Mouse (Mus musculus) neutrophil, adult 59 days (primary cell): Measurements from ENCODE around the gene Col5a1. TPM values are rescaled to one million over a fixed set of nuclear protein-coding genes. Genes with fewer than 3 reads are reported as not detected.

Source experiments
- total RNA-seq, 2 experiments: library from RNA; stranded (reverse); gene quantifications; 1 replicate in 1 of 2; 2 replicates in 1 of 2; pipeline ENCODE4 v1.2.4; 2023

The Col5a1 gene
- total RNA-seq: 1 to 10 TPM; 1.2 to 2.8 TPM

DNA sequence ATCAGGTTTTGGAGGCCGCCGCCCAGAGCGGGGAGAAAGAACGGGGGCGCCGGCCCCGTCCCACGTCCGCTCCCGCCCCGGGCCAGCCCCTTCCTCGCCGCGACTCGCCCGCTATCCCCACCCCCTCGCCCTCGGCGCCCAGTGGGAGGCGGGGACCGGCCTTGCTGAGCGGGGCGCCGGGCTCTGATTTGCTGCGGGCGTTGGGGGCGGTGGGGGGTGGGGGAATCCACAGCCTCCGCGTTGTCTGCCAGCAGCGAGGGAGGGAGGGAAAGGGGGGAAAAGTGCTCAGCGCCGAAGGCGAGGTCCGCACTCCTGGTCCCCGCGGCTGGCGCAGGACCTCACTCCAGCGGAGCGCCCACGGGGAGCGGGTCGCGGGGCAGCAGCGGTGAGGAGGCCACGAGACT lies at the start of gene Col5a1:
TSS of gene Col5a1 (plus strand) at position 278 of the 404 bp plus-strand sequence.

DNA sequence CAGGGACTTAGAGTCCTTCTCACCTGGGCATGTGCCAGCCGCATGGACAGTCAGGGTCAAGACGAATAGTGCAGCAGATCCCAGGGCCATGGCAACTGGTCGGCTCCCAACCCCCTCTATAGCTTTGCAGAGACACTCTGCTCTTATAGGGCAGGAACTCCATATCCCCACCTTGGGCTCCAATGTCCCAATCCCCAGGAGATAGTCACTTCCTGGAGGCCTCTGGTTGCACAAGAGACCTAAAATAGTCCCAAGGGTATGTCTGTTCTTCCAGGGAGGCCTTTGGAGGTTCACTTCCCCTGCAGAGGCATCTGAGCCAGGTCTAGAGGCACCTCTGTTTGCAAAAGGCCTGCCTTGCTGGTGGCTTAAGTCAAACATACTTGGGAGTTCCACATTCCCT lies 198.5 kb downstream of the Col5a1 start, which contains the start of gene Fcnb:
TSS of gene Fcnb (minus strand) at position 118 of the 400 bp plus-strand sequence.

Other genes starting within 250 kb of the Col5a1 start
- 10 to 100 TPM; 32.3 to 43.8 TPM for gene Rxra, start 210.0 kb upstream of the Col5a1 start, total RNA-seq
- 100 to 1,000 TPM; 144 to 154 TPM for gene Fcnb, start 198.5 kb downstream of the Col5a1 start, total RNA-seq